Mouse (Mus musculus) adipocyte (in vitro differentiated cells): Measurements from ENCODE around the gene Sgcd.
A peak's percentile ranks its signal among the peaks of the same experiment; 100 is the strongest.
"Not testable (repeated sequence)": the region's sequence is repeated elsewhere in the genome, so short reads cannot be mapped to it uniquely, and the experiment has no call there.

ENCODE experiments used
- DNase-seq: peaks from one replicate; pipeline ENCODE4 v3.0.0-alpha.2; 2016; ENCODE audit warnings: low spot score

The Sgcd gene

GRCm38 (mm10) chr11:47777226-47777915 lies 211.4 kb downstream of the Sgcd start:
- DNase-seq, result no peak

GRCm38 (mm10) chr11:47776019-47776418 lies 212.8 kb downstream of the Sgcd start:
- DNase-seq, result no peak

- DNase-seq, result no peak
Observed at GRCm38 (mm10) chr11:47765859-47766258, 222.9 kb downstream of the Sgcd start.

- DNase-seq, result not testable (repeated sequence)
Observed at GRCm38 (mm10) chr11:47763569-47763968, 225.2 kb downstream of the Sgcd start.

GRCm38 (mm10) chr11:47759015-47759414 lies 229.8 kb downstream of the Sgcd start:
- no peak for DNase-seq

GRCm38 (mm10) chr11:47742806-47743205 lies 246.0 kb downstream of the Sgcd start:
- no peak for DNase-seq

- no peak for DNase-seq
Observed at GRCm38 (mm10) chr11:47704930-47705787, 283.6 kb downstream of the Sgcd start.

GRCm38 (mm10) chr11:47695611-47696010 lies 293.2 kb downstream of the Sgcd start:
- DNase-seq, result no peak

- peak; percentile 31 for DNase-seq
Observed at GRCm38 (mm10) chr11:47658135-47658534, 330.6 kb downstream of the Sgcd start.

GRCm38 (mm10) chr11:47645911-47646310 lies 342.9 kb downstream of the Sgcd start:
- DNase-seq, result no peak

- no peak for DNase-seq
Observed at GRCm38 (mm10) chr11:47641567-47642259, 347.1 kb downstream of the Sgcd start.

- DNase-seq, result no peak
Observed at GRCm38 (mm10) chr11:47640556-47640955, 348.2 kb downstream of the Sgcd start.

GRCm38 (mm10) chr11:47630186-47630585 lies 358.6 kb downstream of the Sgcd start:
- DNase-seq, result no peak

- no peak for DNase-seq
Observed at GRCm38 (mm10) chr11:47609892-47610291, 378.9 kb downstream of the Sgcd start.

- no peak for DNase-seq
Observed at GRCm38 (mm10) chr11:47574635-47575034, 414.1 kb downstream of the Sgcd start.

- DNase-seq, result no peak
Observed at GRCm38 (mm10) chr11:47568488-47568887, 420.3 kb downstream of the Sgcd start.

GRCm38 (mm10) chr11:47566156-47566555 lies 422.6 kb downstream of the Sgcd start:
- DNase-seq, result no peak

- DNase-seq, result no peak
Observed at GRCm38 (mm10) chr11:47524845-47525244, 463.9 kb downstream of the Sgcd start.

- no peak for DNase-seq
Observed at GRCm38 (mm10) chr11:47508047-47508446, 480.7 kb downstream of the Sgcd start.

- DNase-seq, result peak; percentile 4
Observed at GRCm38 (mm10) chr11:47503236-47503635, 485.5 kb downstream of the Sgcd start.

GRCm38 (mm10) chr11:47473493-47474230 lies 515.1 kb downstream of the Sgcd start:
- DNase-seq, result no peak

GRCm38 (mm10) chr11:47460700-47461099 lies 528.1 kb downstream of the Sgcd start:
- not testable (repeated sequence) for DNase-seq
